Mouse (Mus musculus): ENCODE results near the gene Elavl3.

DNA sequence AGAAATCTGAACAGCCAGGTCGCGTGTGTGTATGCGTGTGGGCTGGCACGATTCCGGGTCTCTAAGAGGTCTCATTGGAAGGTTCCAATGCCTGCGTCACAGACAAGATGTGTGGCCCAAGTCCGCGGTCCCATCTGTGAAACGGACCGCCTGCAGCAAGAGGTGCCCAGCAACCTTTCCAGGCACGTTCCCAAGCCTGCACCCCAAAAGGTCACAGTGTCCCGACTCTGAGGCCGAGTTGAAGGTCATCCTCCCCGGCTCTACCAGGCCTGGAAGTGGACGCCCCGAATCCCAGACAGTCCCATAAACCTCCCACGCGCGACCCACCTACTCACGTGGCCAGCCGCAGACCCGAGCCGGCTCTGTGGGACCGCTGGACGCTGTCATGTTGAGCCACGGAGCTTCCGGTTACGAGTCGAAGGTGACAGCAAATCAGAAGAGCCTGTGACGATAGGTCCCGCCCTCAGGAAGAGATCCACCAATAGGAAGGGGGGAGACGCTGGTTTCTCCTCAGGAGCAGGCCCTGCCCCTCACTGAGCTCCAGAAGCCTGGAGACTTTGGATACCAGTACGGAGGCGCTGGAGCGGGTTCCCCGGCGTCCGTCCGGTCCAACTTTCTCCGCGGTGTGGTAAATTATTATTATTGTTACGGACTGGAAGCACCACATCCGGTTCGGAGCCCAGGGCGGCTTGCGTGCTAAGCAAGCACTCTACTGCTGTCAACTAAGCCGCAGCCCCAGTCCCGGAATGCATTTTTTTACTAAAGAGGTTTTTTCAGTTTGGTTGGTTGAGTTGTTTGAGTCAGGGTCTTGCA is 33.4 kb upstream of the Elavl3 start, which contains the start of gene Ecsit:
- TF ChIP-seq CTCF (IDR thresholded peaks at IDR 0.05; ENCODE audit: control insufficient read depth, insufficient read depth, insufficient read length) (no peak), MYOD1 (IDR thresholded peaks at IDR 0.05; ENCODE audit: control insufficient read depth, insufficient read length, low read depth) (no peak), MYOG (IDR thresholded peaks at IDR 0.05; ENCODE audit: control insufficient read depth, extremely low read depth, insufficient read length) (no peak), MAX (IDR thresholded peaks at IDR 0.05) (no peak), CEBPB (IDR thresholded peaks at IDR 0.05; ENCODE audit: low read depth) (no peak)

Data from C2C12 (cell line).